Mouse (Mus musculus) testis, adult 2 months (tissue): ENCODE data around the gene Srbd1.

ENCODE experiments used
- CTCF ChIP-seq: fragments of 200-500 bp; IDR thresholded peaks from 2 replicates; pipeline ENCODE4 v1.5.1; 2012; ENCODE audit warnings: low read depth, mild to moderate bottlenecking, inconsistent platforms, low read length, moderate library complexity; ENCODE audit not compliant: control insufficient read depth, insufficient read depth, insufficient replicate concordance
- POLR2A ChIP-seq: fragments of 200-500 bp; IDR thresholded peaks from 2 replicates; pipeline ENCODE4 v1.6.1; 2012; ENCODE audit warnings: low read depth, mild to moderate bottlenecking, inconsistent platforms, low read length, moderate library complexity; ENCODE audit not compliant: control insufficient read depth

DNA sequence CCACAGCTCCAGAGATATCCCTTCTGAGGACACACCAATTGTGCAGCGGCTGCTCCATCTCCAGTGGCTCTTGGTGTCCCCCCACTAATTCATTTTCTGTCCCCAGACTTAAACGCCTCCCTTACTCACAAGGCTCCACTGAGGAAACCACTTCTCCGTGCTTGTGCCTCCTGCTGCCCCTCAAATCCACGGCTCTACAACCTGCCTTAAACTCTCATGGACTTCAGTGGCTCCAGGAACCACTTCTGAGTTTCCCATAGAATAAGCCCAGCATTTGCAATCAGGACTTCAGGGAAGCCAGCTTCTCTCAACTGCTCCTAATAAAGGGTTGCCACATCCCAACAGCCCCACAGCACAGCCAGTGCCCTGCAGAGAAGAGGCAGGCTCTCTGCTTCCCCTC lies 200.2 kb downstream of the Srbd1 start:
- TF ChIP-seq POLR2A (no peak), CTCF (no peak)
